Mouse (Mus musculus) heart, postnatal 0 days (tissue): ENCODE measurements around the gene Dicer1.
A peak's percentile ranks its signal among the peaks of the same experiment; 100 is the strongest.

Source experiments
- CTCF ChIP-seq: IDR thresholded peaks from 2 replicates; pipeline ENCODE4 v1.5.1; 2016; ENCODE audit warnings: antibody characterized with exemption, control low read depth, low read depth
- EP300 ChIP-seq: IDR thresholded peaks from 2 replicates; pipeline ENCODE4 v1.6.1; 2016; ENCODE audit warnings: antibody characterized with exemption, low read depth

- TF ChIP-seq CTCF (peak; percentile 32), EP300 (no peak)
These were observed 15.4 kb upstream of the Dicer1 start for GRCm38 (mm10) chr12:104767183-104767582.
